Mouse (Mus musculus) adrenal gland (tissue): ENCODE measurements at regions not wholly inside any gene's neighbourhood (a gene's known extent, or its start where the extent isn't known, plus 50 kb on each side); places are given as distances from the start of the nearest gene placed in this dataset.
"Not testable (repeated sequence)": the region's sequence is repeated elsewhere in the genome, so short reads cannot be mapped to it uniquely, and the experiment has no call there.

Experiments used
- intact Hi-C: fragments of 180-260 bp; cut with DNase I; formaldehyde crosslinking; loops from one replicate; pipeline ENCODE4 v1.15.1; 2025

DNA sequence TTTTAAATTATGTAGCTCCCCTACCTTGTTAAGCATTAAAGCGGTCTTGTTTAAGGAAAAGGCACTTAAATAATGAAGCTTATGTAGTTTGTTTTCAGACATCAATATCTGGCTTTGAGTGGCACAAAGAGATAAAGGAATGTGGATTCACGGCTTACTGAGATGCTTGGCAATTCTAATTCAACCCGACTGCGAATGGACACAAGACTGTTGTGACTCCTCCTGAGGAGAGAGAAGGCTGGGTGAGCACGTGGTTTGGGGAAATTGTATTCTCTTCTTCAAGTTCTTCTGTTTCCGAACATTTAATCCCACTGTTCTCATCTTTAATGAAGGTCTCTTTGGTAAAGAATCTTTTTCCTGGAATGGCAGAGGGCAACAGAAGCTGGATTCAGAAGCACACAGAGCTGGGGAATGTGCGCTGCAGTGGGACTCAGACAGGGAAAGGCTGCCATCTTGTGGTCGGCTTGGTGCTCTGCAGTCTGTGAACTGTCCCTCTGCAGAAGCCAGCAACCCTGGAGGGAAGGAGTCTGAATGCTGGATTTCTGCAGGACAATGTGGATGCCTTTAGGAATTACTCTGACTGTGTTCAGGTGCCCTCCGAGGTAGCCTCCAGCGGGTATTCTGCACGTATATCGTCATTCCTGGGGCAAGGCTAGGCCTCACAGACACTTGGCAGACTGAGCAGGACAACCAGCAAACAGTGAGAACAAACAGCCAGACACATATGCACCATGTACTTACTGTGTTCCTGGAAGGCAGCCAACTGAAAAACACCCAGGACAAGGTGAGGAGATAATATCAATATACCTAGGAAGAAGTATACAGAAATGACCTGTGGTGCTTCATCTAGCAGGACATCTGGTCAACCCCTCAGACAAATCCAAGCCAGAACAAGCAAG lies 54.0 kb upstream of the Pax1 start:
- intact Hi-C loops: loop anchor here (10.0 kb wide), 1 partner anchor 103 kb away; no protein-coding TSS in a partner anchor

DNA sequence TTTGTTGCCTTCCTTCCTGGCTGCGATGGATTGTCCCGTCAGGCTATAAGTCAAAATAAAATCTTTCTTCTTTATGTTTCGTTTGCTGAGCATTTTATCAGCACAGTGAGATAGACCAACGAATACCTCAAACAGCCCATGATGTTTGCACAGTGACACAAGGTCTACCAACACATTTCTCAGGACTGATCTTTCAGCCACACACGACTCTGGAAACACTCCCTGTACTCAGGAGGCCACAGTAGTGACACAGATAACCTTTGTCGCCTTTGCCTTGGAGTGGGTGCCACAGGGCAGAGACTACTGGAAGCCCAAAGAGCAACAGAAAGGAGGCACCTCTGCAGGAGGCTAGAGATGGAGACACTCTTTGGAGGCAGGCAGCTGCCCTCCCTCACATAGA lies 55.0 kb upstream of the Pax1 start:
- intact Hi-C loops: loop anchor here (10.0 kb wide), 1 partner anchor 102 kb away; no protein-coding TSS in a partner anchor

DNA sequence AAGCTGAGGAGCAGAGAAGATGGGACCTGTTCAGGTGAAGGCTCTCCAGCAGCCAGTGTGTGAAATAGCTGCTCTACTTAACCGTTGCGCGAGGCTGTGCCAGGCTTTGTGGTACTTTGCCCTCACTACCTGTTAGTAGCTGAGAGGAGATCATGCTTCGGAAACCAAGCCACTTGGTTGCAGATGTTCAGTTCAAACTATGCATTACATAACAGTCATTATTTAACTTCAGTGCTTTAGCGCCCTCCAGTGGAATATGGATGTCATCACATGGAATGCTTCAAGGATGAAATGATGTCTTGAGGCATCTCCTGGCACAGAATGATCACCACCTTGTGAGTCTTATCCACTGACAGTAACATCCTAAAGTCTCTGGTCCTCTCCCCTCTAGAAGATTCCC lies 56.5 kb upstream of the Pax1 start:
- intact Hi-C loops: loop anchor here (10.0 kb wide), 1 partner anchor 100 kb away; no protein-coding TSS in a partner anchor

DNA sequence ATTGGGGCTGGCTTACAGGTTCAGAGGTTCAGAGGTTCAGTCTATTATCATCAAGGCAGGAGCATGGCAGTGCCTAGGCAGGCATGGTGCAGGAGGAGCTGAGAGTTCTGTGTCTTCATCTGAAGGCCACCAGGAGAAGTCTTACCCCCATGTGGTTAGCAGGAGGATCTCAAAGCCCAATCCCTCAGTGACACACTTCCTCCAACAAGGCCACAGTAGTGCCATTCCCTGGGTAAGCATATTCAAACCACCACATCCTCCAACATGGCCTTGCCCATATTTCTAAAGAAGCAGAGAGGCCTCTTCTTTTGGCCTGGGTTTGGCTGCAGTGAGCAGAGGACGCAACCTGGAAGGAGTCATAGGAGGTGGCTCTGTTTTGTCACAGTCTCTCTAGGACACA lies 61.2 kb upstream of the Pax1 start:
- intact Hi-C loops: loop anchor here (10.0 kb wide), 1 partner anchor 96 kb away; no protein-coding TSS in a partner anchor

GRCm38 (mm10) chr2:147299359-147299758 lies 62.4 kb upstream of the Pax1 start:
- intact Hi-C loops: no loop called here

DNA sequence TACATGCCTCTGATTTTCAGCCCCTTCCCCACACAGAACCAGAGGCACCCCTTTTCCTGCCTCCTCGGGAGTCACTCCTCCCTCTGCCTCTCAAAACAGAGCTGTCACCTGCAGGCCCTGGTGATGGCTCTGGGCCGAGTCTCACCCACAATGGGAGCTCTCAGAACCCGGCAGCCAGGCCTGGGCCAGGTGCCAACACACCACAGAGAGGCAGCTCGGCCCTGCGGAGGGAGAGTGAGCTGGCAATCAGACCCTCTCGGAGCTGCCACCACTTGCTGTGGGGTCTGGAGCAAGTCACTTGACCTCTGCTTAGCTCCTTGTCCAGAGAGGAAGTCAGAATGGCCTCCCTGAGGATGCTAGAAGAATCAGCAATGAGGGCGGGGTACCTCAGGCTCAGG lies 63.2 kb upstream of the Pax1 start:
- intact Hi-C loops: no loop called here

DNA sequence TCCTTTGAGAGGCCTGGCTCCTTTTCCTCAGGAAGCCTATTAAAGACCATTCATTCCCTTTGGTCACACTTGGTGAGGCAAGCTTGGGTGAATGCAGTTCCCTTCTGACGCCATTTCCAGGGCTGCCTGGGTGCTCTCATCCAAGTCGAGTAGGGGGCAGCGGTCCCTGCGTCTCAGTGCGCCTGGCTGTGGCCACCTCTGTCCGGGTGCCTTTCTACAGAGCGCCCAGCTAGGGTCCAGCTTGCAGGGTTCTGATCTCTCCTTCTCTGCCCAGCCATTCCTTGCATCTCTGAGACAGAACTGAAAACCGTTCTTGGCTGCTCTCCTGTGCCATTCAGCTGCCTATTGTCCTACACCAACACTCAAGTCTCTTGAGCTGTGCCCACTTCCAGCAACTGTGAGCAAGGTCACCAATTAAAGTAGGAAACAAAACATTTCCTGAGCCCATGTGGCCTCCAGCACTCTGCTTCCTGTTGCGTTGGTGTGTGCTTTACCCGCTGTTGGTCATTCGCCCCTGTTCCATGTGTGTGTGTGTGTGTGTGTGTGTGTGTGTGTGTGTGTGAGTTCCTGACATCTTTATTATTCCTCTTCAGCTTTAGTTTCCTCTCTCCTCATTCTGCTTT lies 63.7 kb upstream of the Pax1 start:
- intact Hi-C loops: no loop called here

DNA sequence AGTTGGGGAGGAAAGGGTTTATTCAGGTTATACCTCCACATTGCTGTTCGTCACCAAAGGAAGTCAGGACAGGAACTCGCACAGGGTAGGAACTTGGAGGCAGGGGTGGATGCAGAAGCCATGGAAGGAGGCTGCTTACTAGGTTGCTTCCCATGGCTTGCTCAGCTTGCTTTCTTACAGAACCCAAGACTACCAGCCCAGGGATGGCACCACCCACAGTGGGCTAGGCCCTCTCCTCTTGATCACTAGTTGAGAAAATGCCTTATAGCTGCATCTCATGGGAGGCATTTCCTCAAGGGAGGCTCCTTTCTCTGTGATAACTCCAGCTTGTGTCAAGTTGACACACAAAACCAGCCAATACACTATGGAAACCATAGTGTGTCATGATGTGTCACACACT lies 66.8 kb upstream of the Pax1 start:
- intact Hi-C loops: not testable (repeated sequence)

- intact Hi-C loops: no loop called here
These were observed 68.4 kb upstream of the Pax1 start for GRCm38 (mm10) chr2:147293294-147293688.

DNA sequence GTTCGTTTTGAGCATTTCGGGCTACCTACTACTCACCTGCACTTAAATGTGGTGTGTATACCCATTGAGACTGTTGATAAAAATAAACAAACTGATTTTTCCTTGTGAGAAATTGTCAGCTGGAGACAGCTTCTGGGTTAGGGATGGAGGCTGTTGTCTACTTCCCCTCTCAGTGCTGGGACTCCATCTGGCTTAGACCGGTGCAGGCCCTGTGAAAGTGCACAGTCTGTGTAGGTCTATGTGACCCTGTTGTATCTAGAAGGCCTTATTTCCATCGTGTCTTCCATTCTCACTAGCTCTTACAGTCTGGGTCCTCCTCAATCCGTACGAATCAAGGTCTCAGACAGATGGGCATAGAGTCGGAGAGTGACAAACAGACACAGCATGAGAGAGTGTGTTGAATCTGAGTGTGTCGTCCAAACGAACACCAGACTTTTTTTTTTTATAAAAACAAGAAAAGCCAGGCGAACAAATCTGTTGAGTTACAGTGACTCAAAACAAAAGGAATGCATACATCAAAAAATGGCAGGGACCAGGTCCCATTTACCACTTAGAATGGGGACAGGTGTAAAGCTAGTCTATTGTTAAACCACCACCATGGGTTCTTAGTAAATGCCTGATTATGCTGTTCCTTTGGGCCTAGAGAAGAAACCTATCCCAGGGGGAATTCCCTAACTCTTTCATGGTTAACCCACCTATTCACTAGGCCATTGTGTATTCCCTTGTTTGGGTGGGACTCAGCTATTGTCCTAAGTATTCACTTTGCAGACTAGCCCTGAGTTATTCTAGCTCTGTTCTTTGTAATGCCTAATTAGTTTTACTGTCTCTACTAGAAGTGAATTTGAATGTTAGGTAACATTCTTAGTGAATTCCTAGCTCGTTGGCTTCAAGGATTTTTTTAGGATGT lies 69.1 kb upstream of the Pax1 start:
- intact Hi-C loops: no loop called here

DNA sequence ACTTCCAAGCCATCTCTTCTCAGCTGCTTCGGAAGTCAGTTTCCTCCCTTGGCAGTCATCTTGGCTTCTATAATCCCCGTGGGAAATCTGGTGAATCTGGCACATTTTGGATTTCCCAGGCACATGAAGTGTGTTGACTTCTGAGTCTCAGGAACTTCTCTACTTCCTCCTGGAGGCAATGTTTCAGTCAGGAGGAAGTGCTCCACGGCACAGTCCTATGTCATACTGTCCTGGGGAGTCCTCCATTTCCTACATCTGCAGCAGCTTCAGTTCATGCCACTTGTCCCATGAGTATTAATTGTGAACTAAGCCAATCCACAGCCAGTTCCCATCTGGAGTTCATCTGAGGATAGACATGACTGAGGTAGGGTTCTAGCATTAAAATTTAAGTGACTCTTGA lies 78.3 kb upstream of the Pax1 start:
- intact Hi-C loops: no loop called here

DNA sequence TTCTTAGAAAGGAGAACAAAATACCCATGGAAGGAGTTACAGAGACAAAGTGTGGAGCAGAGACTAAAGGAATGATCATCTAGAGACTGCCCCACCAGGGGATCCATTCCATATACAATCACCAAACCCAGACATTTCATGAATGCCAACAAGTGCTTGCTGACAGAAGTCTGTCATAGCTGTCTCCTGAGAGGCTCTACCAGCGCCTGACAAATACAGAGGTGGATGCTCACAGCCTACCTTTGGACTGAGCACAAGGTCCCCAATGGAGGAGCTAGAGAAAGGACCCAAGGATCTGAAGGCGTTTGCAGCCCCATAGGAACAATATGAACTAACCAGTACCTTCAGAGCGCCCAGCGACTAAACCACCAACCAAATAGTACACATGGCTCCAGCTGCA lies 83.6 kb upstream of the Nkx2-2 start:
- intact Hi-C loops: no loop called here

DNA sequence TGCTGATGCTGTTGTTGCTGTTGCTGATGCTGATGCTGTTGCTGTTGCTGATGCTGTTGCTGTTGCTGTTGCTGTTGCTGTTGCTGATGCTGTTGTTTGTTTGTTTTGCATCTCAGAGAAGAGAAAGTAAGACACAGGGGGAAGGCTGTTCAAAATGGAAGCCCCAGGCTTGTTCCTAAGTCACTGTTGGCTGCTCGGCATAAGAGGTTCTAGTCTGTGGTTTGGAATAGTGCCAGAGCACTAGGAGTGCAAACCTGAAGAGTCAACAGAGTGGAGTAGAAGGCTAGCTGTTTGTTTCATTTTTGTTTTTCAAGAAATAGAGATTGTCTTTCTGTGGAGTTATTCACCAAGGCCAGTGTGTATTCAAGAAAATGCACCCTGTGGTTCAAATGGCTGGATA lies 75.1 kb upstream of the Nkx2-2 start:
- intact Hi-C loops: no loop called here

GRCm38 (mm10) chr2:147267901-147268300 lies 73.9 kb upstream of the Nkx2-2 start:
- intact Hi-C loops: no loop called here

GRCm38 (mm10) chr2:147267257-147267656 lies 73.2 kb upstream of the Nkx2-2 start:
- intact Hi-C loops: no loop called here

DNA sequence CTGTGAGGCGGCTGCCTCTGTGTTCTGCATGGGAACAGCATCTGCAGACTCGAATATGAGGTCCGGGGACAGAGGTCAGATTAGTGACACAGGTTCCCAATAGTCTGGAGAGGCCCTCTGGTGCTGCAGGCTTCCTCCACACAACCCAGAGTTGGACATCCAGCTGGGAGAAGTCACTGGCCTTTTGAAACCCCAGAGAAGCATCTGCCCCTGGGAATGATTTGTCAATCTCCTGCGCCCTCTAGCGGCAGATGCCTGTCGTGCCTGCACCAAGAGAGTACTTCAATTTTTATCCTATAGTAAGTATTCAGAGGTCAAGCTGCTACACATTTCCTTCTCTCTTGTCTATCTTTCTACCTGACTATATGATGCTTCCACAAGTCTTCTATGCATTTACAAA lies 62.7 kb upstream of the Nkx2-2 start:
- intact Hi-C loops: no loop called here

- intact Hi-C loops: no loop called here
These were observed 60.9 kb upstream of the Nkx2-2 start for GRCm38 (mm10) chr2:147254944-147255343.

GRCm38 (mm10) chr2:147254137-147254536 lies 60.1 kb upstream of the Nkx2-2 start:
- intact Hi-C loops: no loop called here

GRCm38 (mm10) chr2:147247981-147248514 lies 54.0 kb upstream of the Nkx2-2 start:
- intact Hi-C loops: no loop called here

- intact Hi-C loops: no loop called here
These were observed 53.2 kb upstream of the Nkx2-2 start for GRCm38 (mm10) chr2:147247238-147247637.

DNA sequence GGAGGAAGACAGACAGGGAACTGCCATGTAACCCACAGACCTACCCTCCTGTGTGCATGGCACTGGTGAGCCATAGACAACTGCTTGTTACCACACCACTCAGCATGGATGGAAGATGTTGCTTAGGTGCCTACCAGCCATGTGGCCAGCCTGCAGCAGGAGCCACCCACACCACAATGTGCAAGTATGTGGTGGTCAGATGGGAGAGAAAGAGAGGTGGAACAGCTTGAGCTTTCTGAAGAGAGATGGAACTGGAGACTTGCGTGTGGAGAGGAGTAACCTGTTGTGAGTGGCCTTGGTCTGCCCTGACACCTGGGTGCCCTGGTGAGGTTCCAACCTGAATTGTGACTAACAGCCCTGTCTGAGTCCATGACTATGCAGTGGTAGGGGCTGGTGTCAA lies 50.4 kb upstream of the Nkx2-2 start:
- intact Hi-C loops: no loop called here
